Mouse (Mus musculus): ENCODE measurements at regions not wholly inside any gene's neighbourhood (a gene's known extent, or its start where the extent isn't known, plus 50 kb on each side); places are given as distances from the start of the nearest gene placed in this dataset.

DNA sequence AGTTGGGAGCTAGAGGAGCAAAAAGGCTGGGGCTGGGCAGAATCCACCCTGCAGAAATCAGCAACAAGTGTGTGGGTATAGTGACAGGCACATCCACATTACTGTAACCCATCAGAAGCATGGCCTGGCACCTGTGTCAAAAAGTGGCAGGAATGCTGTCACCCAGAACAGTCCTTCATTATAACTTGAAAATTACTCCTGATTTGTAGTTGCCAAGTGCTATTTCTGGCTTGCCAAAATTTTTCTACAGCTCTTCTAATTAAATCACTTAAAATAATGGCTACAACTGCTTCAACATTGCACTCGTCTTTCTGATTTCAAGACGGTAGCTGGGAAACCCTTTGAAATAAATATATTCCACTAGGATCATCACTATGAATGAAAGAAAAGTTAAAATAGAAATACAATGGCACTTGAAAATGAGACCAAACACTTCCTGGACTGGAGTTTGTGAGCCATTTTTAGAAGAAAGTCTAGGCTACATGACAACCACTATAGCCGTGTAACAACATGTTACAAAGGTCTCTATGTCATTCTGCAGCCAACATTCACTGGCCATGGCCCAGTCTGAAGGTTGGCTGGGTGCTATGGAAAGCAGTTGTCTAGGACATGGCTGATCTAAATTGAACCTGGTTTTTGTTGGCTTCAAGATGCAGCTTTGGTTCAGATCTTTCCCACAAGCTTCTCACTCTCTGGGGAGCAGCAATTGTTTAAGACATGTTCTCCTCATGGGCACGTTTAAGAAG is 190.6 kb upstream of the Tapt1 start:
- DNase-seq (ENCODE audit: low spot score in 2 of 2): no peak

DNA sequence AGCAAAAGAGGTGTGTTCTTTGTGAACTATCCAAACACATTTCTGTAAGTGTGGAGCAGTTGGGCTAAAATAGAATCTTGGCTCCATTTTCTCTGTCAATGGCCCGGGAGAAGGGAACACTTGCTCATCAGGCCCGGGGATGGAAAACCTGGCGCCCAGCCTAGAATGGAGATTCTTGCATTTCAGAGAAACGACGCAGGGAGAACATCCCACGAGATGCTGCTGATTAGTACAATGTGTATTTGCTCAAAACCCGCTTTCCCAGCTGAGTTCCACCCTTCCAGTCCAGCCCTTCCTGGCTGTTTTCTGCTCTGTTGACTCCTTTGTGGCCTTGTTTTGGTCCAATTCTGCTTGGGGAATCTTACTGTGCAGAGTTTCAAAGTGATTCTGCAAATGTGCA is 188.0 kb upstream of the Tapt1 start:
- DNase-seq (ENCODE audit: low spot score in 2 of 2): peak; percentile 89 to 91

- no peak for DNase-seq (ENCODE audit: low spot score in 2 of 2)
Measured at GRCm38 (mm10) chr5:44403300-44403699, 176.9 kb upstream of the Tapt1 start.

- no peak for DNase-seq (ENCODE audit: low spot score in 2 of 2)
Measured at GRCm38 (mm10) chr5:44400573-44401332, 174.3 kb upstream of the Tapt1 start.

DNA sequence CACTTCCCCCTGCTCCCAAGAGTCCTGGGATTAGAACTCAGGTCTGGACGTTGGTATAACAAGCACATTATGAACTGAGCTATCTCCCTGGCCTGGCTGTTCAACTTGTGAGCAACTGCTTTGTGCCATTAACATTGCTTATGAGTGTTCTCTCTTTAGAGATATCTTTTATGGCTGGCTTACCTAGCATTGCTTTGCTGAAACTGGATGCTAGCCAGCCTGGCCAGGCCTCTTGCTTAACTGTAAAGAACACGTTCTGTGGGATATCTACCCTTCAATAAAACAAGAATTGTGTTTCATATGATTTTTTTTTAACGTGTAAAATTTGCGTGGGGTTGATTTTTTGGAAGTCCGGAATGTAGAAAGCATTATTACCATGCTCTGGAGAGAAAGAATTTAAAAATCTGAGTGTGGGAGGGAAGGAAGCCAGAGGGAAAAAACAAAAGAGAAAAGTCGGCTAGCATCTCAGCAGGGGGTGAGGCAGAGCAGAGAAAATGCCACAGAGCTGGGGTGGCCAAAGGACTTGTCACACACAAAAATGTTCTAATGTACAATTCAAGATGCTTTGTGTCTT is 160.9 kb upstream of the Tapt1 start:
- peak; percentile 30 to 37 for DNase-seq (ENCODE audit: low spot score in 2 of 2)

- no peak for DNase-seq (ENCODE audit: low spot score in 2 of 2)
Measured at GRCm38 (mm10) chr5:44386176-44386575, 159.8 kb upstream of the Tapt1 start.

DNA sequence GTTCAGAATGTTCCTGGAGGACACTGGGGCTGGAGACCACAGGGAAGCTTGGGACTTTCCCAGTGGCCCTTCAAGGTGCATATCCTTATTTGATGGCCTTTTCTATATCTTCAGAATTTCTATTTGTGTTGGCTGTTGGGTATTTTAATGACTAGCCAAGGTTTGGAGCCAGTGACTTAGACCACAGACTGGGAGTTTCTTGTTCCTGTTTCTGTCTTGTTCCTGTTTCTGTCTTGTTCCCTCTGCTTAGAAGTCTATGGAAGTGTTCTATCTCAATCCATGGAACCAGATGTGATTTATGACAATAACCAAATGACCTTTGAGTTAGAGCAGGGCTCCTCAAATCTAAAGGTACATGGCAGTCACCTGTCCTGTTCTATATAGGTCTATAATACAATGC is 156.6 kb upstream of the Tapt1 start:
- DNase-seq (ENCODE audit: low spot score in 2 of 2): no peak

GRCm38 (mm10) chr5:44370006-44370405 is 143.6 kb upstream of the Tapt1 start:
- no peak for DNase-seq (ENCODE audit: low spot score in 2 of 2)

- no peak for DNase-seq (ENCODE audit: low spot score in 2 of 2)
Measured at GRCm38 (mm10) chr5:44352324-44352723, 125.9 kb upstream of the Tapt1 start.

GRCm38 (mm10) chr5:44341457-44342014 is 115.1 kb upstream of the Tapt1 start:
- no peak for DNase-seq (ENCODE audit: low spot score in 2 of 2)

GRCm38 (mm10) chr5:44338662-44339061 is 112.2 kb upstream of the Tapt1 start:
- no peak for DNase-seq (ENCODE audit: low spot score in 2 of 2)

GRCm38 (mm10) chr5:44335756-44336155 is 109.3 kb upstream of the Tapt1 start:
- DNase-seq (ENCODE audit: low spot score in 2 of 2): no peak

DNA sequence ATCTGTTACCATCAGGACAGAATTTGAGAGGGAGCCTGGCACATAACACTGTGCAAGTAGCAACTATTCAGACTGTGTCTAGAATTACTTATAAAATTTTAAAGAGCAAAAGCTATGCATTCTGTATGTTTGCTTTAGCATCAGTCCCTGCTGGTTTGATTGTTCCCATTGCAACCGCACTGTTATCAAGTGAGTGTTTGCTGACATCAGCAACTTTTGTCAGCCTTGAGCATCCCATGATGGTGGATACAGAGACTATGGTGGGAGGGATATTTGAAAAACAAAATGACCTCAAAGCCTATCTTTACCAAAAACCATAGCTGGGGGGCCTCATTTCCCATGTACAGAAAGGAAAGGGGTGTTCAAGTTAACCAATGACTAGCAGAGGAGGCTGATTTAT is 93.2 kb upstream of the Tapt1 start:
- DNase-seq (ENCODE audit: low spot score in 2 of 2): no peak

- no peak for DNase-seq (ENCODE audit: low spot score in 2 of 2)
Measured at GRCm38 (mm10) chr5:44306769-44307557, 80.5 kb upstream of the Tapt1 start.

DNA sequence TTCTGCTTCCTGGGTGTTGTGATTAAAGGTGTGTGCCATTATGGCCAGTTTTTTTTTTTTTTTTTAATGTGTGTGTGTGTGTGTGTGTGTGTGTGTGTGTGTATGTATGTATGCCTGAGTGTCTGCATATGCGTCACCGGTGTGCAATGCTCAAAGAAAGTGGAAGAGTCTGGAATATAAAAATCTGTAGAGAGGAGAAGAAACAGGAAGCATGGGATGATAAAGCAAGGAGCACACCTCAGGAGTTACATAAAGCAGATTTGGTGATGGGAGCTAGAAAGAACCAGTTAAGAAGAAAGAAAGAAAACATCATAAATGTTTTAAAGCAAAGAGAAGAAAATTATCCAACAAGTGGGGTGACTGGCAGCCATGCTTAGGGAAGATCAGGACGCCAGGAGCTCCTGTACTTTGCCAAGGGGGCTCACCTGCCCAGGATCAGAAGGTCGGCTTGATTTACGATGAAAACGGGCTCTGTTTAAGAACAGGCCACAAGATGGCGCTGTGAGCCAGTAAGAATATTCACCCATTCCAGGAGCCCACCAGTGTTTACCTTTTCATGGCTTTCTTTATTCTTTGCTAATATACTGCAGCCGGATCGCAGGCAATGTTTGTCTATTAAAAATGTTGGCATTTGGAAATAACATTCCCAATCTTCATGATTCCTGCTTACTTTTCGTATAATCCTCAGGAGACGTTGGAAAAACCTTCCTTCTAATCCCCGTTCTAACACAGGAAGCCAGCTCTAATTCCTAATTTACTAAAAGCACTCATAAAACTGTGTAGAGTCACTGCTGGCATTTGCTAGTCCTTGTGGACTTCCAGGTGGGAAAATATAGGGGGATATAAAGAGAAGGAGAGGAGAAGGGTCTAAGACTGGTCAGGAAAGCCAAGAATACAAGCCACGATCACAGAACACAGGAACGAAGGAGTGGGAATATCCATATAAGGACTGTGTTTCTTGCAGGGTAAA is 77.7 kb upstream of the Tapt1 start:
- peak; percentile 86 to 89 for DNase-seq (ENCODE audit: low spot score in 2 of 2)

DNA sequence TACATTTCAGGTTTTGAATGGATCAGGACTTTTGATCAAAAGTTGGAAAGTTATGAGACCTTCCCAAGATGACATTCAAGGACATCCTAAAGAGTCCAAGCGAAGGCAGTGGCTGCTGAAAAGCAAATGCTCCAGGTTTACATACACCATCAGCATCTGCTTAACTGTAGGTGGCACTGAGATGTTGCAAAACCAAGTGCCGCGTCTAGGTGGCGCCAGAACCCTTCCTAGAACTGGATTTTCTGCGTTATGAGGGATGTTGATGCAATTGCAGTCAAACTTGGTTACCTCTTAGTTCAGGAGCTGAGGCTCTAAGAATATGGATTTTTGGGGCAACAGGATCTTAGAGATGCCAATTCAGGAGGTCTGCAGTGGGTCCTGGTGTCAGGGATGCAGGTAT is 58.0 kb upstream of the Tapt1 start:
- peak; percentile 96 for DNase-seq (ENCODE audit: low spot score in 2 of 2)

Measured in right cerebral cortex, adult 2 months (tissue).